Mouse (Mus musculus): Measurements from ENCODE around the gene Zfp605.

DNA sequence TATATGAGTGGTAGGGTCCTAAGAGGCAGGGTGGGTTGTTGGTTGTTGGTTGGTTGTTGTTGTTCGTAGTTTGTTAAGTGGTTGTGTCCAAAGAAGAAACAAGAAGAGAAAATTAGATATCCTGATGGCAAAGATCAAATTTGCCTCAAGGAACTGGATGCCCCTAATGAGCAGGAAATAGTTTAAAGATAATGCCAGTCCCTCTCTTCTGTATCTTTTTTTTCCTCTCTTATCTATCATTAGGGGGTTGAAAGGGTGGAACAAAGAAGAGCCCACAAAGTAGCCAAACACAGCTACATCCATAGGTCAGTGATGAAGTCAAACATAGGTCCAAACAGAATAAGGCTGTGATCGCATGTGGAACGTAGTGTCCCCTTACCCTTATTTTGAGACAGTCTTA, 29.4 kb downstream of the Zfp605 start:
- no peak for TF ChIP-seq CTCF (IDR thresholded peaks at IDR 0.05; ENCODE audit: borderline replicate concordance, control insufficient read depth, extremely low read depth, insufficient read depth, low read length, poor library complexity)
- no peak for TF ChIP-seq POLR2A (IDR thresholded peaks at IDR 0.05; ENCODE audit: control insufficient read depth, extremely low read depth, insufficient read depth, low read length, poor library complexity)
